Mouse (Mus musculus) limb, embryonic 14.5 days (tissue): ENCODE results near the gene Rpl7l1. TPM values are rescaled to one million over a fixed set of nuclear protein-coding genes. Genes with fewer than 3 reads are reported as not detected.
"Not testable (repeated sequence)": the region's sequence is repeated elsewhere in the genome, so short reads cannot be mapped to it uniquely, and the experiment has no call there.

Experiments used
- ATAC-seq: fragments of 200-750 bp; cut with Nextera tagmentation; 2 replicates; pipeline ENCODE4 v1.8.0; 2017; ENCODE audit warnings: low read depth, moderate number of reproducible peaks, moderate TSS enrichment; ENCODE audit not compliant: low FRiP score
- DNase-seq: peaks from one replicate; pipeline ENCODE4 v3.0.0-alpha.2; 2015; ENCODE audit warnings: low spot score
- H3K27ac ChIP-seq: fragments of 300-500 bp; sonication (generic); replicated peaks from 2 replicates; pipeline ENCODE4 v1.5.1; 2014; ENCODE audit warnings: low read depth, mild to moderate bottlenecking, low read length, moderate library complexity, mixed read lengths
- H3K27me3 ChIP-seq: fragments of 300-500 bp; sonication (generic); 2 replicates; pipeline ENCODE4 v1.6.1; 2014; ENCODE audit warnings: low read length, mixed read lengths; ENCODE audit not compliant: control insufficient read depth, insufficient read depth
- H3K36me3 ChIP-seq: fragments of 300-500 bp; sonication (generic); 2 replicates; pipeline ENCODE4 v1.6.1; 2014; ENCODE audit warnings: mild to moderate bottlenecking, low read length, moderate library complexity, mixed read lengths; ENCODE audit not compliant: control insufficient read depth, insufficient read depth
- H3K4me1 ChIP-seq: fragments of 300-500 bp; sonication (generic); 2 replicates; pipeline ENCODE4 v1.6.1; 2014; ENCODE audit warnings: antibody characterized with exemption, low read length, mixed read lengths; ENCODE audit not compliant: control insufficient read depth, insufficient read depth
- H3K4me2 ChIP-seq: fragments of 300-500 bp; sonication (generic); replicated peaks from 2 replicates; pipeline ENCODE4 v1.6.1; 2014; ENCODE audit warnings: low read depth, mild to moderate bottlenecking, low read length, moderate library complexity; ENCODE audit not compliant: severe bottlenecking
- H3K4me3 ChIP-seq: fragments of 300-500 bp; sonication (generic); replicated peaks from 2 replicates; pipeline ENCODE4 v1.5.1; 2014; ENCODE audit warnings: low read length
- H3K9ac ChIP-seq: fragments of 300-500 bp; sonication (generic); 2 replicates; pipeline ENCODE4 v1.6.1; 2014; ENCODE audit warnings: mild to moderate bottlenecking, low read depth, low read length, moderate library complexity; ENCODE audit not compliant: severe bottlenecking
- H3K9me3 ChIP-seq: fragments of 300-500 bp; sonication (generic); 2 replicates; pipeline ENCODE4 v1.6.1; 2016; ENCODE audit warnings: low read length; ENCODE audit not compliant: control insufficient read depth
- POLR2A ChIP-seq: fragments of 200-500 bp; IDR thresholded peaks from 2 replicates; pipeline ENCODE4 v1.8.0; 2012; ENCODE audit warnings: inconsistent platforms, mild to moderate bottlenecking, moderate library complexity, borderline replicate concordance; ENCODE audit not compliant: insufficient read depth, insufficient read length; ENCODE audit errors: extremely low read depth
- WGBS: fragments of 180-500 bp; shearing (Covaris S2); extraction: QIAGEN DNeasy Blood & Tissue Kit; methylation state at CpG from one replicate; pipeline ENCODE4 v1.1.7; 2014; 5-methylcytosine and 5-hydroxymethylcytosine counted together
- polyA plus RNA-seq, 2 experiments: library from polyadenylated mRNA; depleted of rRNA in 1 of 2; stranded (reverse) in 1 of 2; unstranded in 1 of 2; fragments of >200 nt; fragmentation: Nextera tagmentation in 1 of 2; extraction: Ambion mirVana in 1 of 2; gene quantifications; 2 replicates each; pipeline versions ENCODE4 v1.2.1 to v1.2.3; 2012 to 2014

Rpl7l1 gene
- polyA plus RNA-seq, 2 experiments: 101 to 126 TPM

DNA sequence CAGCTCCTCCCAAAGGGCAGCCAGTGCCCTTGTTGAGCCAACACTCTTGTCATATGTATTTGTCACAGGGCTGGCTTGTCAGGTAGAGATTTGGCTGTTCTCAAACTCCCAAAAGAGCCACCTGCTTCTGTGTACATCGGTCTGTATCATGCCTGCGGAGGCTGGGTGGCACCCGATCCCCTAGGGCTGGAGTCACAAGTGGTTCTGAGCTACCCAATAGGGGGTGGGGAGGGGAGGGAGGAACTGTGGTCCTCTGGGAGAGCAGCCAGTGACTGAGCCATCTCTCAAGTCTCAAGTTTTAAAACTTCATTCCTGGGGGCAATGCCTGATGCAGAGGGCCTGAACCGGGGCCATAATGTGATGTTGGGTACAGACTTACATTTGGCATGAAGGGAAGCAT lies 14.3 kb upstream of the Rpl7l1 start:
- Histone ChIP-seq H3K9me3 (no peaks in the 10 kb centered on the region), H3K36me3 (peaks cover 34% of the 10 kb centered on the region), H3K4me3 (no peak overlapping the region), H3K4me2 (no peak overlapping the region), H3K27ac (no peak overlapping the region), H3K4me1 (no peaks in the 10 kb centered on the region), H3K27me3 (no peaks in the 10 kb centered on the region), H3K9ac (no peak overlapping the region)
- ATAC-seq: no peak
- WGBS: 93% methylated on average over 4 of the region's 4 CpGs
- no peak for DNase-seq
- no peak for TF ChIP-seq POLR2A

DNA sequence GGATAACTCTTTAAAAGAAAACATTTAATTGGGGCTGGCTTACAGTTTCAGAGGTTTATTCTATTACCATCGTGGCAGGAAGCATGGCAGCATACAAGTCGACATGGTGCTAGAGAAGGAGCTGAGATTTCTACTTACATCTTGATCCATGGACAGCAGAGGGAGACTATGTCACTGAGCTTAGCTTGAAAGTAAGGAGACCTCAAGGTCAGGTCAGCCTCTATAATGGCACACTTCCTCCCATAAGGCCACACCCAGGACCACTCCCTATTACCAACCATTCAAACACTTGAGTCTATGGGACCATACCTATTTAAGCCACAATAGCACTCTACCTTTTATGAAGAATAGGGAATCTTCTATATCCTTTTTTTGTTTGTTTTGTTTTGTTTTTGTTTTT lies 10.5 kb upstream of the Rpl7l1 start:
- Histone ChIP-seq H3K36me3 (peaks cover 10% of the 10 kb centered on the region), H3K4me1 (no peaks in the 10 kb centered on the region), H3K4me2 (no peak overlapping the region), H3K27me3 (no peaks in the 10 kb centered on the region), H3K9me3 (no peaks in the 10 kb centered on the region), H3K27ac (no peak overlapping the region), H3K4me3 (no peak overlapping the region), H3K9ac (no peak overlapping the region)
- DNase-seq: no peak
- WGBS: 75% methylated on average over 2 of the region's 2 CpGs
- TF ChIP-seq POLR2A: no peak
- ATAC-seq: no peak

DNA sequence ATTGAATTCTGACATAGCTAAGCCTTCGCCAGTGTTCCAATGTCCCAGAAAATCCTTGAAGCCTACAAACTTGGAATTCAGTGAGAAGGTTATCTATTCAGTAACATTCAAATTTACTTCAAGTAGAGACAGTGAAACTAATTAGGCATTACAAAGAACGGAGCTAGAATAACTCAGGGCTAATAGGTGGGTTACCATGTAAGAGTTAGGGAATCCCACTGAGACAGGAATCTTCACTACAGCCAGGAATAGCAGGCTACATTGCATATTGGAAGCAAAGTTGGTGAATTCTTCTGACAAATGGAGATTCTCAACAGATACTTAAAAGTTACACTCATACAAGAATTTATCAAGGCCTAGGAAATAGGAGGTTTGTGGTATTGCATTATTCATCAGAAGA lies 5.5 kb upstream of the Rpl7l1 start:
- H3K9me3 ChIP-seq, H3K36me3 ChIP-seq, H3K27me3 ChIP-seq, ATAC-seq, H3K4me1 ChIP-seq, H3K9ac ChIP-seq, H3K27ac ChIP-seq, H3K4me3 ChIP-seq, H3K4me2 ChIP-seq, DNase-seq: not testable (repeated sequence)
- WGBS: 61% methylated on average over 2 of the region's 2 CpGs

DNA sequence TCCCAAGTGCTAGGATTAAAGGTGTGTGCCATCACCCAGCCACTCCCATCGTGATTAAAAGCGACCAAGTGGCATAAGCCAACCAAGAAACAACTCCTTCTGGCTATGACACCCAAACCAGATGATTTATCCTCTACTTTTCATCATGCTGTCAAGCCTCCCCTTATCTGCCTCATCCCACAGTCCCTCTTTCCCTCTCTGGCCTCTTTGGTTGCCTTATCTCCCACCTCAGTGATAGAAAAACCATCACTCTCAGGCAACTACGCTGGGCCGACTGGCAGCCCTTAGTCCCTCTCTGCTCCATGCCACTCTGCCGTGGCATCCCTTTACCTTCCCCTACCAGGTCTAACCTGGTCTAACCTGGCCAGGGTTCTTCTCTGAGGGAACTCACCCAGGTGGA lies 4.5 kb upstream of the Rpl7l1 start:
- no peak for TF ChIP-seq POLR2A
- H3K9me3 ChIP-seq: no peaks in the 10 kb centered on the region
- no peak overlapping the region for H3K27ac ChIP-seq
- no peaks in the 10 kb centered on the region for H3K27me3 ChIP-seq
- WGBS: 88% methylated on average over 5 of the region's 5 CpGs
- H3K9ac ChIP-seq: no peak overlapping the region
- no peaks in the 10 kb centered on the region for H3K36me3 ChIP-seq
- H3K4me2 ChIP-seq: no peak overlapping the region
- no peak for DNase-seq
- no peak for ATAC-seq
- no peaks in the 10 kb centered on the region for H3K4me1 ChIP-seq
- H3K4me3 ChIP-seq: no peak overlapping the region

DNA sequence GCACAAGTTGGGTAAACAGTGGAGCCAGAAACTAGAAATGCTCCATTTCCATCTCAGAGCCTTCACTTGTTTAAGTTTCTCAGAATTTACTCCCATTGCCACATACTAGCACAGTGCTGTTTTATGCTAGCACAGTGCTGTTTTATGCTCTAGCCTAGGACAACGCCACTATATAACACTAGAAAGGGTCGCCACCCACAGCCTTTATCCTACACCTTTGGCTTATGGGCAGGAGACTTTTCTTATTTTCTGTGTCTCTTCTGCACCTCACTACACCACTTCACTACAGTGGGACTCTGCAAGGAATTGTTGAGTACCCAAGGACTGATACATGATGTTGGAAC lies 722 bp upstream of the Rpl7l1 start:
- ATAC-seq: no peak
- H3K9ac ChIP-seq: no peak overlapping the region
- 89% methylated on average over 2 of the region's 2 CpGs for WGBS

DNA sequence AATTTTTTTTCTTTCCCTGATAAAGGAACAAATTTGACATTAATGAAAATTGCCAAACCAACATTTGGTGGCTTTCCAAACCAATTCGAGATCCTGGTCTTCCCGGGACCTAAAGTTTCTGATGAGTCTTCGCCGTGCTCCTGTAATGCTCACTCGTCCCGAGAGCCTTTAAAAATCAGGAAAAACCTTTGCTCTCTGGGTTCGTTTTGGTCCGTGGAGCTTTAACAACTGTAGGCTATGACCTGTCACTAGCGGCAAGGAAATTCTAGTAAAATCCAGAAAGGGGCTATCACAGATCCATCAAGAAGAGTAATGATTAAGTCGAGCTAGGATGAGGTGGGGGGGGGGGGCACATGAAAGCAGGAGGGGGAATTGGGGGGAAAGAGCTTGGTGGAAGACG lies 596 bp downstream of the Rpl7l1 start:
- Histone ChIP-seq H3K27ac (peak overlapping the region; percentile 92), H3K4me2 (peak overlapping the region; percentile 56), H3K27me3 (no peaks in the 10 kb centered on the region), H3K9ac (peak overlapping the region; percentile 74), H3K4me3 (peak overlapping the region; percentile 71), H3K9me3 (no peaks in the 10 kb centered on the region), H3K36me3 (peaks cover 39% of the 10 kb centered on the region), H3K4me1 (peaks cover 5% of the 10 kb centered on the region; the same call in 1 of the 2 replicates)
- ATAC-seq (peak; percentile 1; the same call in 1 of the 2 replicates), DNase-seq (no peak)
- 2% methylated on average over 11 of the region's 11 CpGs for WGBS
- no peak for TF ChIP-seq POLR2A

More for the DNA sequence above, 722 bp upstream of the Rpl7l1 start:
- Histone ChIP-seq H3K36me3 (peaks cover 26% of the 10 kb centered on the region), H3K4me2 (peak overlapping the region; percentile 56), H3K27ac (no peak overlapping the region), H3K4me1 (peaks cover 5% of the 10 kb centered on the region; the same call in 1 of the 2 replicates), H3K9me3 (no peaks in the 10 kb centered on the region), H3K27me3 (no peaks in the 10 kb centered on the region), H3K4me3 (peak overlapping the region; percentile 71)
- DNase-seq: no peak
- no peak for TF ChIP-seq POLR2A
